ENCODE assay signal across 8 mouse cellular contexts in the genomic region with DNA sequence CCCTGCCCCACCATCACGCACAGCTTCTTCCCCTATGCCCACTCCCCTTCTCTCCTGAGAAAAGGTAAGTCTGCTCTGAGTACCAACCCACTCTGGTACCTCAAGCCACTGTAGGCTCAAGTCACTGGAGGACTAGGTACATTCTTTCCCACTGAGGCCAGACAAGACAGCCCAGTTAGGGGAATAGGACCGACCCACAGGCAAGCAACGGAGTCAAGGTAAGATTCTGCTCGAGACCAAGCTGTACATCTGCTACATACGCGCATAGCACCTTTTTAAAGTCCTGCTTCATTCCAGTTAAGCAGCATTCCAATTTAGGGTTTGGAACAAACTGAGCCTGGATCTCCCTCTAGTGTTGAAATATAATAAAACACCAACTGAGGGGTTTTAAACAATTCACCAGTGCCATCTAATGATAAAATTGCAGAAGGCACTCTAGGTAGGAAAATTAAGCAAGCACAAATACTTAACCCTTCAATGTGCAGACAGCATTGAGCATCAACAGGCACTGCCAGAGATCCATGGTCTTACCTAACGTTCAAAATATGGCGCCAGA. TPM values are rescaled to one million over a fixed set of nuclear protein-coding genes. Genes with fewer than 3 reads are reported as not detected.
DNase-seq lines count a peak whose midpoint lies in the region; ATAC-seq and TF ChIP-seq lines count a peak whose summit lies in the region.

No protein-coding gene starts in this region.

- no peaks in the 10 kb centered on the region for H3K4me1 ChIP-seq in heart, adult 2 months (ENCODE audit: control insufficient read depth, insufficient read depth, low read length)
- no peaks in the 10 kb centered on the region for H3K4me1 ChIP-seq in embryonic facial prominence, embryonic 12.5 days
- H3K4me1 ChIP-seq in intestine, embryonic 14.5 days (replicated peaks; ENCODE audit: control insufficient read depth, insufficient read depth, low read length) = no peaks in the 10 kb centered on the region

- 21% methylated on average over 8 of the region's 8 CpGs for WGBS in heart, adult 2 months
- 18% methylated on average over 8 of the region's 8 CpGs for WGBS in embryonic facial prominence, embryonic 12.5 days
- WGBS in intestine, embryonic 14.5 days = 17% methylated on average over 8 of the region's 8 CpGs

- 0 out of 2 replicates have a peak, but pooled peaks have one; percentile 52 for ATAC-seq in embryonic facial prominence, embryonic 12.5 days (ENCODE audit: insufficient number of reproducible peaks, insufficient read depth, low FRiP score, low TSS enrichment)
- ATAC-seq in intestine, embryonic 14.5 days (replicated peaks; ENCODE audit: low FRiP score, low TSS enrichment, low read depth) = peak; percentile 69; the same call in 1 of the 2 replicates
- peak; percentile 38; the same call in 1 of the 2 replicates for ATAC-seq in megakaryocyte, adult 5-6 weeks (ENCODE audit: poor library complexity, severe bottlenecking)

- H3K79me2 ChIP-seq in heart, adult 2 months (replicated peaks; ENCODE audit: control insufficient read depth, insufficient read depth, low read length) = no peaks in the 10 kb centered on the region

- TF ChIP-seq POLR2A in heart, adult 2 months (IDR thresholded peaks at IDR 0.05; ENCODE audit: insufficient read depth, low read depth, low read length) = no peak

- intact Hi-C loops in heart, adult 2 months (cut with DNase I) = loop anchor here (2.0 kb wide), 1 partner anchor 119 kb away; no protein-coding TSS in a partner anchor

- no peak for TF ChIP-seq EP300 in heart, adult 2 months (IDR thresholded peaks at IDR 0.05; ENCODE audit: insufficient read depth, low read depth, low read length)

- no peak overlapping the region for H3K27ac ChIP-seq in heart, adult 2 months
- no peak overlapping the region for H3K27ac ChIP-seq in embryonic facial prominence, embryonic 12.5 days
- H3K27ac ChIP-seq in intestine, embryonic 14.5 days (ENCODE audit: low read depth) = no peak overlapping the region

- TF ChIP-seq CTCF in heart, adult 2 months (IDR thresholded peaks at IDR 0.05) = peak; percentile 86

- H3K36me3 ChIP-seq in heart, adult 2 months (ENCODE audit: control insufficient read depth, insufficient read depth, low read length) = no peaks in the 10 kb centered on the region
- no peaks in the 10 kb centered on the region for H3K36me3 ChIP-seq in embryonic facial prominence, embryonic 12.5 days
- H3K36me3 ChIP-seq in intestine, embryonic 14.5 days (ENCODE audit: control insufficient read depth, insufficient read depth, low read length) = no peaks in the 10 kb centered on the region

- no peaks in the 10 kb centered on the region for H3K9me3 ChIP-seq in embryonic facial prominence, embryonic 12.5 days
- H3K9me3 ChIP-seq in intestine, embryonic 14.5 days (ENCODE audit: control insufficient read depth, low read length) = no peaks in the 10 kb centered on the region

- no peak overlapping the region for H3K4me2 ChIP-seq in embryonic facial prominence, embryonic 12.5 days (replicated peaks)
- H3K4me2 ChIP-seq in intestine, embryonic 14.5 days (ENCODE audit: low read length) = no peak overlapping the region

- H3K9ac ChIP-seq in heart, adult 2 months (ENCODE audit: low read depth, low read length) = no peak overlapping the region
- no peak overlapping the region for H3K9ac ChIP-seq in embryonic facial prominence, embryonic 12.5 days
- H3K9ac ChIP-seq in intestine, embryonic 14.5 days (ENCODE audit: low read length) = no peak overlapping the region

- no peak overlapping the region for H3K4me3 ChIP-seq in heart, adult 2 months
- H3K4me3 ChIP-seq in embryonic facial prominence, embryonic 12.5 days = no peak overlapping the region
- H3K4me3 ChIP-seq in intestine, embryonic 14.5 days (ENCODE audit: low read depth, low read length) = no peak overlapping the region

- no peaks in the 10 kb centered on the region for H3K27me3 ChIP-seq in heart, adult 2 months (ENCODE audit: control insufficient read depth, insufficient read depth, low read length)
- H3K27me3 ChIP-seq in embryonic facial prominence, embryonic 12.5 days = no peaks in the 10 kb centered on the region
- no peaks in the 10 kb centered on the region for H3K27me3 ChIP-seq in intestine, embryonic 14.5 days (replicated peaks; ENCODE audit: control insufficient read depth, insufficient read depth, low read length)

- no peak for DNase-seq in heart, adult 2 months
- no peak for DNase-seq in heart, postnatal 4 days
- DNase-seq in ES-CJ7 (ENCODE audit: low read depth, low spot score) = peak; percentile 79
- DNase-seq in intestine, embryonic 14.5 days (ENCODE audit: low spot score) = peak; percentile 52
- peak; percentile 22 for DNase-seq in yolk sac, embryonic 10.5 days (ENCODE audit: low spot score)
- DNase-seq in urinary bladder, adult 18-20 months (ENCODE audit: low spot score in 2 of 2) = no peak

RNA-seq across cellular contexts. Expression of gene Lnp1, which starts 7.7 kb away (rescaled TPM):
- not detected for total RNA-seq in heart, adult 2 months (2021)
- not detected in 2 replicates for polyA plus RNA-seq in heart, adult 2 months (2012; rRNA removed)
- not detected for total RNA-seq in heart, postnatal 4 days (2021)
- not detected in 2 replicates for polyA plus RNA-seq in embryonic facial prominence, embryonic 12.5 days (2016; fragmentation: Nextera tagmentation; extraction: Ambion mirVana)
- polyA plus RNA-seq in intestine, embryonic 14.5 days (2014; fragmentation: Nextera tagmentation; extraction: Ambion mirVana) = not detected in 2 replicates
- total RNA-seq in megakaryocyte, adult 5-6 weeks (2015) = not detected in 2 replicates
- not detected in 2 replicates for total RNA-seq in megakaryocyte, adult 5-6 weeks (2017)

RNA-seq across cellular contexts. Expression of gene Tmem45a, which starts 34.2 kb away (rescaled TPM):
- 1 to 10 TPM; 2.7 to 4.4 TPM for total RNA-seq in heart, adult 2 months (2021)
- 1.7 and 4.0 TPM in 2 replicates for polyA plus RNA-seq in heart, adult 2 months (2012; rRNA removed)
- 1 to 10 TPM; 5.7 to 8.3 TPM for total RNA-seq in heart, postnatal 4 days (2021)
- polyA plus RNA-seq in embryonic facial prominence, embryonic 12.5 days (2016; fragmentation: Nextera tagmentation; extraction: Ambion mirVana) = 23.3 and 26.4 TPM in 2 replicates
- polyA plus RNA-seq in intestine, embryonic 14.5 days (2014; fragmentation: Nextera tagmentation; extraction: Ambion mirVana) = 35.4 and 36.1 TPM in 2 replicates
- total RNA-seq in megakaryocyte, adult 5-6 weeks (2015) = 0.09 TPM in 1 of 2 replicates, not detected in the other
- 0.04 TPM in 1 of 2 replicates, not detected in the other for total RNA-seq in megakaryocyte, adult 5-6 weeks (2017)

Comparison
In these comparisons a context has a peak if more than half of its experiments do, and no peak if none do; other contexts are left out.
1. DNase-seq: peak in ES-CJ7 (single experiment), intestine, embryonic 14.5 days (single experiment) and yolk sac, embryonic 10.5 days (single experiment); none in heart, adult 2 months (0 of 2), heart, postnatal 4 days (single experiment) and urinary bladder, adult 18-20 months (0 of 2).
2. Peak in every context shown above with its lines, with median percentiles within 50 percentile points of each other: ATAC-seq.